Mouse (Mus musculus): ENCODE measurements around the gene St3gal6.

St3gal6 gene

GRCm38 (mm10) chr16:58523972-58524850, at the start of gene St3gal6:
Gene St3gal6 (minus strand): TSS chr16:58524243.
- DNase-seq (ENCODE audit: low read depth), result no peak

GRCm38 (mm10) chr16:58570694-58571264, 46.7 kb upstream of the St3gal6 start:
- DNase-seq (ENCODE audit: low read depth), result no peak

- DNase-seq (ENCODE audit: low read depth), result no peak
Observed at GRCm38 (mm10) chr16:58561196-58561595, 37.2 kb upstream of the St3gal6 start.

- DNase-seq (ENCODE audit: low read depth), result no peak
Observed at GRCm38 (mm10) chr16:58556067-58556830, 32.2 kb upstream of the St3gal6 start.

- no peak for DNase-seq (ENCODE audit: low read depth)
Observed at GRCm38 (mm10) chr16:58554673-58555072, 30.6 kb upstream of the St3gal6 start.

- no peak for DNase-seq (ENCODE audit: low read depth)
Observed at GRCm38 (mm10) chr16:58548042-58548441, 24.0 kb upstream of the St3gal6 start.

- DNase-seq (ENCODE audit: low read depth), result no peak
Observed at GRCm38 (mm10) chr16:58546128-58546527, 22.1 kb upstream of the St3gal6 start.

- no peak for DNase-seq (ENCODE audit: low read depth)
Observed at GRCm38 (mm10) chr16:58539490-58539889, 15.4 kb upstream of the St3gal6 start.

GRCm38 (mm10) chr16:58539011-58539410, 15.0 kb upstream of the St3gal6 start:
- no peak for DNase-seq (ENCODE audit: low read depth)

- DNase-seq (ENCODE audit: low read depth), result no peak
Observed at GRCm38 (mm10) chr16:58536076-58536475, 12.0 kb upstream of the St3gal6 start.

GRCm38 (mm10) chr16:58535236-58535635, 11.2 kb upstream of the St3gal6 start:
- no peak for DNase-seq (ENCODE audit: low read depth)

- no peak for DNase-seq (ENCODE audit: low read depth)
Observed at GRCm38 (mm10) chr16:58534245-58535142, 10.5 kb upstream of the St3gal6 start.

GRCm38 (mm10) chr16:58533742-58534141, 9.7 kb upstream of the St3gal6 start:
- DNase-seq (ENCODE audit: low read depth), result no peak

GRCm38 (mm10) chr16:58533254-58533653, 9.2 kb upstream of the St3gal6 start:
- no peak for DNase-seq (ENCODE audit: low read depth)

- no peak for DNase-seq (ENCODE audit: low read depth)
Observed at GRCm38 (mm10) chr16:58532511-58532910, 8.5 kb upstream of the St3gal6 start.

- no peak for DNase-seq (ENCODE audit: low read depth)
Observed at GRCm38 (mm10) chr16:58527817-58528216, 3.8 kb upstream of the St3gal6 start.

- DNase-seq (ENCODE audit: low read depth), result no peak
Observed at GRCm38 (mm10) chr16:58526729-58527128, 2.7 kb upstream of the St3gal6 start.

GRCm38 (mm10) chr16:58525832-58526231, 1.8 kb upstream of the St3gal6 start:
- DNase-seq (ENCODE audit: low read depth), result no peak

GRCm38 (mm10) chr16:58523044-58523859, 791 bp downstream of the St3gal6 start:
- no peak for DNase-seq (ENCODE audit: low read depth)

- no peak for DNase-seq (ENCODE audit: low read depth)
Observed at GRCm38 (mm10) chr16:58522677-58523043, 1.4 kb downstream of the St3gal6 start.

- no peak for DNase-seq (ENCODE audit: low read depth)
Observed at GRCm38 (mm10) chr16:58521900-58522299, 2.1 kb downstream of the St3gal6 start.
